Mouse (Mus musculus): ENCODE results near the gene Enthd1.

GRCm38 (mm10) chr15:80604026-80604425 is 39.1 kb upstream of the Enthd1 start:
- no peak for TF ChIP-seq POLR2A (IDR thresholded peaks at IDR 0.05; ENCODE audit: borderline replicate concordance, control insufficient read depth, low read depth, low read length)
- TF ChIP-seq CTCF (IDR thresholded peaks at IDR 0.05; ENCODE audit: control insufficient read depth, insufficient read depth, low read length), result no peak

All from bone marrow, adult 2 months (tissue).